Mouse (Mus musculus): ENCODE results near the gene Polg. TPM values are rescaled to one million over a fixed set of nuclear protein-coding genes. Genes with fewer than 3 reads are reported as not detected.

The Polg gene
- polyA plus RNA-seq, 1 experiment, result 30.9 TPM

DNA sequence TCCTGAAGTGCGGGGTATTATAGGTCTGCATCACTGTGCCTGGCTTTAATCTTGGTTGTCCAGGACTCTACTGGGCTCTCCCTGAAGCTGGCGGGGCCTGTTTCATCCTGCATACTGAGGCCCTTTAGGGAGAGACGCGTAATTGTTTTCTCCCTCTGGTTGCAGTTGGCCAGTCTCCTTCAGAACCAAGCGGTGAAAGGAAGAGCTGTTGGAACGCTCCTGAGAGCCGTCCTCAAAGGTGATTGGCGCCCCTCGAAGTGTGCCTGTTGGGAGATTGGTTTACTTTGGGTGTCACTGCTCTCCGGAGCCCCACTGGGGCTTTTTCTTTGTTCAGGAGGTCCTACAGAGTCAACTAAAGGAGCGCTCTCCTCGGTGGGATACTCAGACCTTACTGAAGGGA, 67.2 kb downstream of the Polg start:
- Histone ChIP-seq H3ac (ENCODE audit: control insufficient read depth, insufficient read length) (no peak overlapping the region), H3K4me3 (no peak overlapping the region), H3K27me3 (ENCODE audit: control insufficient read depth, insufficient read depth, insufficient read length) (no peaks in the 10 kb centered on the region), H3K4me2 (ENCODE audit: low read depth) (no peak overlapping the region), H3K36me3 (ENCODE audit: control insufficient read depth, insufficient read depth) (no peaks in the 10 kb centered on the region), H3K79me2 (ENCODE audit: control insufficient read depth, insufficient read depth) (no peaks in the 10 kb centered on the region)
- TF ChIP-seq CEBPB (IDR thresholded peaks at IDR 0.05; ENCODE audit: insufficient read depth, poor library complexity, severe bottlenecking), result no peak
- TF ChIP-seq MYOD1 (IDR thresholded peaks at IDR 0.05; ENCODE audit: control insufficient read depth in 1 of 3, insufficient read length in 2 of 3, low read depth in 2 of 3), result no peak
- no peak for TF ChIP-seq SRF (IDR thresholded peaks at IDR 0.05; ENCODE audit: control insufficient read depth, insufficient read length, low read depth)
- TF ChIP-seq TCF3 (IDR thresholded peaks at IDR 0.05; ENCODE audit: insufficient read length, low read depth), result no peak
- no peak for TF ChIP-seq POLR2A (IDR thresholded peaks at IDR 0.05; ENCODE audit: insufficient read length, low read depth)
- TF ChIP-seq TCF12 (IDR thresholded peaks at IDR 0.05; ENCODE audit: insufficient read depth, poor library complexity, severe bottlenecking), result no peak
- TF ChIP-seq E2F4 (IDR thresholded peaks at IDR 0.05; ENCODE audit: insufficient read depth), result no peak
- TF ChIP-seq REST (IDR thresholded peaks at IDR 0.05; ENCODE audit: insufficient read depth, insufficient read length), result no peak
- TF ChIP-seq MYOG (IDR thresholded peaks at IDR 0.05; ENCODE audit: control insufficient read depth in 1 of 3, insufficient read depth in 1 of 3, insufficient read length in 2 of 3, low read depth in 2 of 3), result no peak
- no peak for TF ChIP-seq POLR2AphosphoS2 (IDR thresholded peaks at IDR 0.05; ENCODE audit: insufficient read length, low read depth)
- TF ChIP-seq USF1 (IDR thresholded peaks at IDR 0.05; ENCODE audit: low read depth), result no peak
- no peak for TF ChIP-seq MAX (IDR thresholded peaks at IDR 0.05; ENCODE audit: low read depth)

DNA sequence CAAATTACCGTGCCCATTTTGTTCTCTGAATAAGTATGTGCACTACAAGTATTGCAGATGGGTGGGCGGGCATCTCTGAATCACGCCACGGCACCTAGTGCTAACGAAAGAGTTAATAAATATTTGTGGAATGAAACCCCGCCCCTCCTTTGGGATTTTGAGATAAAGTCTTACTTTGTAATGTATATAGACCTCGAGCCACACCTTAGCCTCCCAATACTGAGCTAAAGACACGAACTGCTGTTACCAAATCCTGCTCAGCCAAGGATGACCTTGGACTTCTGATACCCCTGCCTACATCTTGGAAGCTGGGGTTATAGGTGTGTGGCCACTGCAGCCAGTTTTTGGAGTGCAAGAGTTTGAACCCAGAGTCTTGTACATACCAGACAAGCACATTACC, 67.7 kb downstream of the Polg start:
- Histone ChIP-seq H3K36me3 (ENCODE audit: control insufficient read depth, insufficient read depth) (no peaks in the 10 kb centered on the region), H3K79me2 (ENCODE audit: control insufficient read depth, insufficient read depth) (no peaks in the 10 kb centered on the region), H3K4me3 (no peak overlapping the region), H3K27me3 (ENCODE audit: control insufficient read depth, insufficient read depth, insufficient read length) (no peaks in the 10 kb centered on the region), H3K4me2 (ENCODE audit: low read depth) (no peak overlapping the region), H3ac (ENCODE audit: control insufficient read depth, insufficient read length) (no peak overlapping the region)
- TF ChIP-seq POLR2AphosphoS2 (IDR thresholded peaks at IDR 0.05; ENCODE audit: insufficient read length, low read depth), result no peak
- no peak for TF ChIP-seq USF1 (IDR thresholded peaks at IDR 0.05; ENCODE audit: low read depth)
- no peak for TF ChIP-seq TCF3 (IDR thresholded peaks at IDR 0.05; ENCODE audit: insufficient read length, low read depth)
- TF ChIP-seq MYOD1 (IDR thresholded peaks at IDR 0.05; ENCODE audit: control insufficient read depth in 1 of 3, insufficient read length in 2 of 3, low read depth in 2 of 3), result no peak
- TF ChIP-seq SRF (IDR thresholded peaks at IDR 0.05; ENCODE audit: control insufficient read depth, insufficient read length, low read depth), result no peak
- TF ChIP-seq POLR2A (IDR thresholded peaks at IDR 0.05; ENCODE audit: insufficient read length, low read depth), result no peak
- no peak for TF ChIP-seq MAX (IDR thresholded peaks at IDR 0.05; ENCODE audit: low read depth)

DNA sequence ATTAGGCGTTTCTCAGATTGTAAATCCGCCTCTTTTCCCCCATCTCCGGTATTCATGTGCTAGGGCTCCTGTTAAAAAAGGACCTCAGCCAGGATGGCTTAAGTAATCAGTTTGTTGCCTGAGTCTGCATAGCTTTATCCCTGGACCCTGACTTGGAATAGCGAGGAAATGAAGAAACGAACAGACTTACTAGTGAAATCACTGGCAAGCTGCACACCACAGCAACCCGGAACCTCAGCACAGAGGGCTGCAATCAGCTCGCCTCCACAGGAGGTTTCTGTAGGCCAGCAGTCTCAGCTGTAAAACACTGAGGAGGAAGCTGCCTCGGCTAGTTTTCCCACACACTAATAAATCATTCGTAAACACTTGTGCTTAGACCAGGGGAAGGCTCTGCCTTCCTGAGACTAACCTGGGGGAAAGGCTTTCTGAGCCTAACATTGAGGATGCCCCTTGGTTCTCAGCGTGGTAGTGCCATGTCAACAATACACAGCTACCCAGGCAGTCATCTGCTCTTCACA, 68.7 kb downstream of the Polg start:
- H3K4me2 ChIP-seq (ENCODE audit: low read depth), result no peak overlapping the region
- H3K27me3 ChIP-seq (ENCODE audit: control insufficient read depth, insufficient read depth, insufficient read length), result no peaks in the 10 kb centered on the region
- no peak overlapping the region for H3ac ChIP-seq (ENCODE audit: control insufficient read depth, insufficient read length)
- no peaks in the 10 kb centered on the region for H3K79me2 ChIP-seq (ENCODE audit: control insufficient read depth, insufficient read depth)
- no peak overlapping the region for H3K4me3 ChIP-seq
- H3K36me3 ChIP-seq (ENCODE audit: control insufficient read depth, insufficient read depth), result no peaks in the 10 kb centered on the region
- TF ChIP-seq MYOD1 (IDR thresholded peaks at IDR 0.05; ENCODE audit: control insufficient read depth in 1 of 3, insufficient read length in 2 of 3, low read depth in 2 of 3) (no peak), TCF3 (IDR thresholded peaks at IDR 0.05; ENCODE audit: insufficient read length, low read depth) (no peak), MYOG (IDR thresholded peaks at IDR 0.05; ENCODE audit: control insufficient read depth in 1 of 3, insufficient read depth in 1 of 3, insufficient read length in 2 of 3, low read depth in 2 of 3) (no peak), SRF (IDR thresholded peaks at IDR 0.05; ENCODE audit: control insufficient read depth, insufficient read length, low read depth) (no peak), E2F4 (IDR thresholded peaks at IDR 0.05; ENCODE audit: insufficient read depth) (no peak), REST (IDR thresholded peaks at IDR 0.05; ENCODE audit: insufficient read depth, insufficient read length) (no peak), MAX (IDR thresholded peaks at IDR 0.05; ENCODE audit: low read depth) (no peak), CEBPB (IDR thresholded peaks at IDR 0.05; ENCODE audit: insufficient read depth, poor library complexity, severe bottlenecking) (no peak)

Other genes with a start within 250 kb of the Polg start
- gene Abhd2, start 193.2 kb downstream of the Polg start, polyA plus RNA-seq (2012; fragmentation: generic; extraction: Trizol), result 16.9 TPM
- not detected for gene Rlbp1, start 79.3 kb downstream of the Polg start, polyA plus RNA-seq (2012; fragmentation: generic; extraction: Trizol)
- gene Fanci, start 74.4 kb downstream of the Polg start, polyA plus RNA-seq (2012; fragmentation: generic; extraction: Trizol), result 1.6 TPM
- gene Rhcg, start 151.3 kb upstream of the Polg start, polyA plus RNA-seq (2012; fragmentation: generic; extraction: Trizol), result not detected
- gene Ticrr, start 193.8 kb upstream of the Polg start, polyA plus RNA-seq (2012; fragmentation: generic; extraction: Trizol), result 1.4 TPM
- 3.3 TPM for gene Kif7, start 249.4 kb upstream of the Polg start, polyA plus RNA-seq (2012; fragmentation: generic; extraction: Trizol)